Mouse (Mus musculus) liver, embryonic 12.5 days (tissue): ENCODE measurements at regions not wholly inside any gene's neighbourhood (a gene's known extent, or its start where the extent isn't known, plus 50 kb on each side); places are given as distances from the start of the nearest gene placed in this dataset.

Source experiments
- ATAC-seq: fragments of 200-750 bp; cut with Nextera tagmentation; 2 replicates; pipeline ENCODE4 v1.8.0; 2017; ENCODE audit warnings: moderate number of reproducible peaks, mild to moderate bottlenecking, moderate library complexity
- H3K27ac ChIP-seq: fragments of 300-500 bp; sonication (generic); 2 replicates; pipeline ENCODE4 v1.5.1; 2016; ENCODE audit warnings: mild to moderate bottlenecking
- H3K27me3 ChIP-seq: fragments of 300-500 bp; sonication (generic); replicated peaks from 2 replicates; pipeline ENCODE4 v1.6.1; 2016; ENCODE audit warnings: mild to moderate bottlenecking, moderate library complexity
- H3K36me3 ChIP-seq: fragments of 300-500 bp; sonication (generic); 2 replicates; pipeline ENCODE4 v1.6.1; 2016; ENCODE audit warnings: mild to moderate bottlenecking, moderate library complexity
- H3K4me1 ChIP-seq: fragments of 300-500 bp; sonication (generic); 2 replicates; pipeline ENCODE4 v1.6.1; 2016
- H3K4me2 ChIP-seq: fragments of 300-500 bp; sonication (generic); 2 replicates; pipeline ENCODE4 v1.6.1; 2016; ENCODE audit warnings: mild to moderate bottlenecking, moderate library complexity
- H3K4me3 ChIP-seq: fragments of 300-500 bp; sonication (generic); 2 replicates; pipeline ENCODE4 v1.5.1; 2016; ENCODE audit warnings: mild to moderate bottlenecking, moderate library complexity
- H3K9ac ChIP-seq: fragments of 300-500 bp; sonication (generic); 2 replicates; pipeline ENCODE4 v1.6.1; 2016; ENCODE audit warnings: mild to moderate bottlenecking, moderate library complexity
- H3K9me3 ChIP-seq: fragments of 300-500 bp; sonication (generic); replicated peaks from 2 replicates; pipeline ENCODE4 v1.6.1; 2016; ENCODE audit warnings: mild to moderate bottlenecking, moderate library complexity
- WGBS: fragments of 180-500 bp; shearing (Covaris S2); methylation state at CpG from one replicate; pipeline ENCODE4 v1.1.7; 2016; ENCODE audit not compliant: insufficient replicate concordance; 5-methylcytosine and 5-hydroxymethylcytosine counted together

DNA sequence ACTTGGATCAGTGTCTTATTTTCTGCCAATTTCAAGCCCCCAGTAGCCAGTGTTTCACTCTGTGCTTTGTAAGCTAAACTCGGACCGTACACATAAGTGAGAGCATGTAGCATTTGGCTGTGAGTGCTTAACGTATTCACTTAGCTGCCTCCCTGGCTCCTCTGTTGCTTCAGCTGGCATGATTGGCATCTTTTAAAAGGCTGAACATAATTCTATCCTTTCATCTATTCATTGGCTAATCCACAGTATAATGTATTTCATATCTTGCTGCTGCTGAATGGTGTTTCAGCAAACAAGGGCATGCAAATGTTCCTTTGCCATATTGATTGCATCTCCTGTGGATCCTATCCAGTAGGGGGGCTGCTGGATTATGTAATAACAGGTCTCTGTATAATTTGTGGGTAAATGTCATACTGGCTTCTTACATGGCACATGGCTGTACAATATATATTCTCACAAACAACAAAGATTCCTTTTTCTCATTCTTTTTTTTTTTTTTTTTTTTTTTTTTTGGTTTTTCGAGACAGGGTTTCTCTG lies 169.5 kb upstream of the Zc3h12c start:
- H3K36me3 ChIP-seq = no peaks in the 10 kb centered on the region
- 59% methylated on average over 4 of the region's 4 CpGs for WGBS
- no peaks in the 10 kb centered on the region for H3K9me3 ChIP-seq
- H3K4me1 ChIP-seq = no peaks in the 10 kb centered on the region
- H3K9ac ChIP-seq = no peak overlapping the region
- no peak for ATAC-seq
- H3K27me3 ChIP-seq = no peaks in the 10 kb centered on the region
- no peak overlapping the region for H3K4me2 ChIP-seq
- no peak overlapping the region for H3K4me3 ChIP-seq
- H3K27ac ChIP-seq = no peak overlapping the region

DNA sequence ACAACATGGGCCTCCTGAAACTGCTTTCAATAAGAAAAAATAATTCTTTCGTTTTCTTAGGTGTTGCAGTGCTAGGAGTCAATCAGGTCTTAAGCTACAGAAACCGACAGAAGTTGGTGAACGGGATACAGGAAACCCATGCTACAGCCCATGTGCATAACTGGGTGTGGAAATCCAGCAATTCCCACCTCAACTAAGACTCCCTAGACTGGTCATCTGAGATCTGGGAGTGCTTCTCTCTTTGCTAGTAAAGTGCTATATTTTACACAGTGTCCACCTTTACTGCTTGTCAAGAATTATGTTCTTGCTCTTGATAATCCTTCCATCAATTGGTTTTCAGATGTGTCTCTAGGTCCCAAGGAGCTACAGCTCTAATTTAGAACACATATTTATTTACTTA lies 166.4 kb upstream of the Zc3h12c start:
- no peaks in the 10 kb centered on the region for H3K4me1 ChIP-seq
- H3K9ac ChIP-seq = no peak overlapping the region
- H3K27ac ChIP-seq = no peak overlapping the region
- no peak for ATAC-seq
- H3K27me3 ChIP-seq = no peaks in the 10 kb centered on the region
- H3K9me3 ChIP-seq = no peaks in the 10 kb centered on the region
- WGBS = 78% methylated on average over 3 of the region's 3 CpGs
- no peaks in the 10 kb centered on the region for H3K36me3 ChIP-seq
- H3K4me2 ChIP-seq = no peak overlapping the region
- no peak overlapping the region for H3K4me3 ChIP-seq

- 32% methylated on average over 2 of the region's 2 CpGs for WGBS
- no peaks in the 10 kb centered on the region for H3K9me3 ChIP-seq
- no peak overlapping the region for H3K4me3 ChIP-seq
- ATAC-seq = no peak
- H3K4me1 ChIP-seq = no peaks in the 10 kb centered on the region
- H3K27me3 ChIP-seq = no peaks in the 10 kb centered on the region
- no peak overlapping the region for H3K9ac ChIP-seq
- H3K27ac ChIP-seq = no peak overlapping the region
- no peaks in the 10 kb centered on the region for H3K36me3 ChIP-seq
- no peak overlapping the region for H3K4me2 ChIP-seq
Observed at GRCm38 (mm10) chr9:52333884-52334283, 165.5 kb upstream of the Zc3h12c start.

DNA sequence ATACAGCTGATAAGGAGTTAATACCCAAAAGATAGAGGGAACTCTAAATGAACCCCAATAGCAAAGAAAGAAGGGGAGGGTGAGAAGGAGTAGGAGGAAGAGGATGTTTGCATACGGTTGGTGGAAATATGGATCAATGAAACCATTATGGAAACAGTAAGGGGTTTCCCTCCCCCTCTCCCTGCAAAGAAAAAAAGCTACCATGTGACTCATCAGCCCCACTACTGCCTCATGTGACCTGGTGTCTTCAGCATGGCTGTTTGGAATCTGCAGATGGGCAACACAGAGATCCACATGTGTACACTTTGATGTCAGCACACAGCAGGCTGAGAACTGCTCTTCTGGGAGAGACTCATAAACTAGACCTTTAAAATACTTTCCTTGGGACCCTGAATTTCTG lies 163.4 kb upstream of the Zc3h12c start:
- H3K27me3 ChIP-seq = no peaks in the 10 kb centered on the region
- H3K9ac ChIP-seq = no peak overlapping the region
- no peak overlapping the region for H3K4me2 ChIP-seq
- no peaks in the 10 kb centered on the region for H3K9me3 ChIP-seq
- H3K4me1 ChIP-seq = no peaks in the 10 kb centered on the region
- no peak overlapping the region for H3K27ac ChIP-seq
- no peaks in the 10 kb centered on the region for H3K36me3 ChIP-seq
- H3K4me3 ChIP-seq = no peak overlapping the region
- WGBS = 65% methylated on average over 1 of the region's 1 CpGs
- ATAC-seq = no peak

GRCm38 (mm10) chr9:52330652-52331051 lies 162.3 kb upstream of the Zc3h12c start:
- 48% methylated on average over 3 of the region's 3 CpGs for WGBS

GRCm38 (mm10) chr9:52324347-52324746 lies 156.0 kb upstream of the Zc3h12c start:
- ATAC-seq = no peak
- H3K9ac ChIP-seq = no peak overlapping the region
- H3K4me1 ChIP-seq = no peaks in the 10 kb centered on the region
- 73% methylated on average over 2 of the region's 2 CpGs for WGBS
- no peaks in the 10 kb centered on the region for H3K27me3 ChIP-seq
- H3K36me3 ChIP-seq = no peaks in the 10 kb centered on the region
- H3K4me3 ChIP-seq = no peak overlapping the region
- H3K4me2 ChIP-seq = no peak overlapping the region
- no peaks in the 10 kb centered on the region for H3K9me3 ChIP-seq
- no peak overlapping the region for H3K27ac ChIP-seq

More at GRCm38 (mm10) chr9:52330652-52331051, 162.3 kb upstream of the Zc3h12c start:
- no peak overlapping the region for H3K4me2 ChIP-seq
- H3K9me3 ChIP-seq = no peaks in the 10 kb centered on the region
- H3K36me3 ChIP-seq = no peaks in the 10 kb centered on the region
- H3K27me3 ChIP-seq = no peaks in the 10 kb centered on the region
- no peak overlapping the region for H3K4me3 ChIP-seq
- H3K27ac ChIP-seq = no peak overlapping the region
- no peaks in the 10 kb centered on the region for H3K4me1 ChIP-seq
- no peak for ATAC-seq
- H3K9ac ChIP-seq = no peak overlapping the region

- Histone ChIP-seq H3K9me3 (no peaks in the 10 kb centered on the region), H3K27ac (no peak overlapping the region), H3K27me3 (no peaks in the 10 kb centered on the region), H3K9ac (no peak overlapping the region), H3K4me3 (no peak overlapping the region), H3K4me1 (no peaks in the 10 kb centered on the region), H3K4me2 (no peak overlapping the region), H3K36me3 (no peaks in the 10 kb centered on the region)
- WGBS = 60% methylated on average over 1 of the region's 1 CpGs
- ATAC-seq = no peak
Observed at GRCm38 (mm10) chr9:52323757-52324156, 155.4 kb upstream of the Zc3h12c start.

GRCm38 (mm10) chr9:52323226-52323625 lies 154.9 kb upstream of the Zc3h12c start:
- no peak for ATAC-seq
- no peak overlapping the region for H3K27ac ChIP-seq
- H3K36me3 ChIP-seq = no peaks in the 10 kb centered on the region
- no peaks in the 10 kb centered on the region for H3K9me3 ChIP-seq
- no peaks in the 10 kb centered on the region for H3K4me1 ChIP-seq
- no peak overlapping the region for H3K9ac ChIP-seq
- H3K4me3 ChIP-seq = no peak overlapping the region
- no peak overlapping the region for H3K4me2 ChIP-seq
- no peaks in the 10 kb centered on the region for H3K27me3 ChIP-seq
- WGBS = 77% methylated on average over 6 of the region's 6 CpGs

DNA sequence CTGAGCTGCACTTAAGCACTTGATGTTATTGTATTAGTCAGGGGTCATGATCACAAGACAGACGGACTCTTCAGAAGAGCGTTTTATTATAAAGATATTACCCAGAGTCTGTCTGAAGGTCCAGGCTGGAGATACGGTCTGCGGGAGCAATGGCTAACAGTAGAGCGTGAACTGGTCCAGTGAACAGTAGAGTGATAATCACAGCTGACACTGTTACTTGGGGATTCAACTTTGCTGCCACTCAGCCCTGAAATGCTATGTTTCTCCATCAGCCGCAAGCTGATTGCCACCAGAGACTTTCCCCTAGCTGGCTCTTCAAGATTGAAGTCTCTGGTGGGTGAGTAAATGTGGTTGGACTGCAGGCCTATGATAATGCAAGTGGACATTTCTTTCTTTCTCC lies 133.1 kb upstream of the Zc3h12c start:
- Histone ChIP-seq H3K4me1 (no peaks in the 10 kb centered on the region), H3K9me3 (no peaks in the 10 kb centered on the region), H3K4me2 (no peak overlapping the region), H3K36me3 (no peaks in the 10 kb centered on the region), H3K9ac (no peak overlapping the region), H3K27me3 (no peaks in the 10 kb centered on the region), H3K4me3 (no peak overlapping the region), H3K27ac (no peak overlapping the region)
- no peak for ATAC-seq
- 77% methylated on average over 6 of the region's 6 CpGs for WGBS

GRCm38 (mm10) chr9:52298329-52298728 lies 130.0 kb upstream of the Zc3h12c start:
- H3K4me2 ChIP-seq = no peak overlapping the region
- H3K4me3 ChIP-seq = no peak overlapping the region
- H3K27me3 ChIP-seq = no peaks in the 10 kb centered on the region
- WGBS = 5% methylated on average over 6 of the region's 6 CpGs
- H3K27ac ChIP-seq = no peak overlapping the region
- no peaks in the 10 kb centered on the region for H3K9me3 ChIP-seq
- no peaks in the 10 kb centered on the region for H3K36me3 ChIP-seq
- H3K9ac ChIP-seq = no peak overlapping the region
- ATAC-seq = no peak
- no peaks in the 10 kb centered on the region for H3K4me1 ChIP-seq

- Histone ChIP-seq H3K4me3 (no peak overlapping the region), H3K4me1 (no peaks in the 10 kb centered on the region), H3K9ac (no peak overlapping the region), H3K4me2 (no peak overlapping the region), H3K27me3 (no peaks in the 10 kb centered on the region), H3K9me3 (no peaks in the 10 kb centered on the region), H3K36me3 (no peaks in the 10 kb centered on the region), H3K27ac (no peak overlapping the region)
- ATAC-seq = no peak
- WGBS = 68% methylated on average over 8 of the region's 8 CpGs
Observed at GRCm38 (mm10) chr9:52294699-52295098, 126.3 kb upstream of the Zc3h12c start.

DNA sequence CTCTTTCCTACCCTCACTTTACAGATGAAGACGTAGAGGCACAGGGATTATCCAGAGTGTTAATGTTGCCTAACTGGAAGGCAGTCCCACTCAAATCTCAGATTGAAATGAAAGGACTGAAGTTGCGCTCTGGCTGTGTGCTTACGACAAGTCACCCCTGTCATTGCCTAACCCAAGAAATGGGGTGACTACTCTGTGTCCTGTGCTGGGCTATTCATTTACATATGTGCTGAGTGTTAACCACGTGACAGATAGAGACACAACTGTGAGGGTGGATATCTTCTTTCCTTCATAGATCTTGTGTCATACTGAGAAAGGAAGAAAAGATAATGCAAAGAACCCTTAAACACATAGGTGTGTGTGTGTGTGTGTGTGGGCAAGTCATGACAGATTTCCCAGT lies 120.7 kb upstream of the Zc3h12c start:
- H3K27me3 ChIP-seq = no peaks in the 10 kb centered on the region
- 58% methylated on average over 4 of the region's 4 CpGs for WGBS
- H3K9me3 ChIP-seq = no peaks in the 10 kb centered on the region
- no peak overlapping the region for H3K4me3 ChIP-seq
- H3K36me3 ChIP-seq = no peaks in the 10 kb centered on the region
- H3K27ac ChIP-seq = no peak overlapping the region
- peaks cover 3% of the 10 kb centered on the region; the same call in 1 of the 2 replicates for H3K4me1 ChIP-seq
- no peak overlapping the region for H3K9ac ChIP-seq
- H3K4me2 ChIP-seq = no peak overlapping the region
- no peak for ATAC-seq

DNA sequence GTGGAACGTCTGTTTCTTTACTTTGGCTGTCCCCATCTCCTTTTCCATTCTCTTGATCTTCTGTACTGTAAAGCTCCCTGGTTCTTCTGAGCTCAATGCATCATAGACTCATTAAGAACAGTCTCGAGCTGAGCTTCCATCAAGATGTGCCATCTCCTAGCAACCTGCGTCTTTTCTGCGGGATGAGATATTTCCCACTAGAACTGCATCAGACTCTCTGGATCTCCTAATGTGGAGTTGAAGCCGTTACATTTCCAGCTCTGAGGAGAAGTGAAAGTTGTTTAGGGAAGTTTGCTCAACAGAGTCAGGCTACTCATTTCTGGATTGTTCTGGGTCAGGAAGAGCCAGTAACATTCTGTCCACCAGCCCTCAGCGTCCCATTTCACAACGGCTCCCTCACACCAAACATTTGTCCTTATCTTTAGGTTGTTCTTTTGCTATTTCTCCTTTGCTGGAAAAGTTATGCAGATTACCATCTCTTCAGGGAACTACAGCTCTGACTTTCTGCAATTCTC lies 119.4 kb upstream of the Zc3h12c start:
- H3K4me2 ChIP-seq = no peak overlapping the region
- no peaks in the 10 kb centered on the region for H3K36me3 ChIP-seq
- WGBS = 56% methylated on average over 7 of the region's 7 CpGs
- H3K27ac ChIP-seq = no peak overlapping the region
- H3K9ac ChIP-seq = no peak overlapping the region
- no peak for ATAC-seq
- no peak overlapping the region for H3K4me3 ChIP-seq
- no peaks in the 10 kb centered on the region for H3K9me3 ChIP-seq
- H3K27me3 ChIP-seq = peaks cover 3% of the 10 kb centered on the region; the same call in 1 of the 2 replicates
- H3K4me1 ChIP-seq = peaks cover 3% of the 10 kb centered on the region; the same call in 1 of the 2 replicates
